Mouse (Mus musculus): Measurements from ENCODE around the gene Mef2d. TPM values are rescaled to one million over a fixed set of nuclear protein-coding genes. Genes with fewer than 3 reads are reported as not detected.
"Not testable (repeated sequence)": the region's sequence is repeated elsewhere in the genome, so short reads cannot be mapped to it uniquely, and the experiment has no call there.

Gene Mef2d
- polyA plus RNA-seq, 1 experiment from 2014 or later, result 17.7 TPM

DNA sequence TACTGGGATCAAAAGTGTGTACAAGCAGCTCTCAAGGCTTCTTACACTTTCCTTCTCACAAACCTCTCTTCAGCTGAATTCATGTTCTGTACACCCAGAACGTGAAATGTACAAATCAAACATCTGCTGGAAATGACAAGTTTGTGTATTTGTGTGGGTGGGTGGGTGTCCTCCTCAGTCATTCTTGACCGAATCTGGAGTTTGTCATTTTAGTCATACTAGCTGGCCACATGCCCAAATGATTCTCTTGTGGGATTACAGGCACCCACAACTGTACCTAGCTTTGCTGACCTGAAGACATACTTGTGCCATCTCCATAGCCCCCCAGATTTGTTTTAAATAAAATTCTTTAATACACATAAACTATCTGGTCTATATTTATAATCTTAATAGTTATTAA lies 32.7 kb downstream of the Mef2d start:
- 51% methylated on average over 2 of the region's 2 CpGs for WGBS
- Histone ChIP-seq H3K4me3 (replicated peaks) (no peak overlapping the region), H3K36me3 (peaks cover 22% of the 10 kb centered on the region), H3K4me2 (no peak overlapping the region), H3K27me3 (replicated peaks) (no peaks in the 10 kb centered on the region), H3K9me3 (no peaks in the 10 kb centered on the region), H3K9ac (no peak overlapping the region), H3K27ac (no peak overlapping the region), H3K4me1 (peaks cover 7% of the 10 kb centered on the region; the same call in 1 of the 2 replicates)
- no peak for ATAC-seq (ENCODE audit: insufficient read depth, low FRiP score, low read depth)

DNA sequence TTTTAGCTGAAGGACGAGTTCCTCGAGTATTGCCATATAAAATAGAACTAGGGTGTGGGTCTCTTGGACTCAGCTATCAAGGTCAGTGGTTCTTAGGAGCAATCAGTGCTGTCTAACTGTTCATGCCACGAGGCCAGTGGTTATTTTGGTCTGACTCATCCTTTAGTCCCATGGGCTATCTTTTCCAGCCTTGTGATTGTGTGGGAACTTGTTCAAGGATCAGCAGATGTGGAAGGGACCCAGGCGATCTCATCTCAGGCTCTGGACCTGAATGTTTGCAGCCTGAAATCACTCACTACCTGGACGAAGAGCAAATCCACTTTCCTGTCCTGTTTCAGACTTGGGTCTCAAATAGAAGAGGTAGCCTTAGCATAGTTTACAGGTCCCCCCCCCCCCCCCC lies 34.9 kb downstream of the Mef2d start:
- peaks cover 14% of the 10 kb centered on the region; the same call in 1 of the 2 replicates for H3K36me3 ChIP-seq
- no peaks in the 10 kb centered on the region for H3K9me3 ChIP-seq
- no peak overlapping the region for H3K9ac ChIP-seq
- 59% methylated on average over 5 of the region's 5 CpGs for WGBS
- peak overlapping the region; percentile 58 for H3K4me3 ChIP-seq (replicated peaks)
- peak overlapping the region; percentile 52 for H3K4me2 ChIP-seq
- ATAC-seq (ENCODE audit: insufficient read depth, low FRiP score, low read depth), result no peak
- H3K4me1 ChIP-seq, result peaks cover 7% of the 10 kb centered on the region; the same call in 1 of the 2 replicates
- H3K27ac ChIP-seq, result peak overlapping the region; percentile 98
- H3K27me3 ChIP-seq (replicated peaks), result no peaks in the 10 kb centered on the region

DNA sequence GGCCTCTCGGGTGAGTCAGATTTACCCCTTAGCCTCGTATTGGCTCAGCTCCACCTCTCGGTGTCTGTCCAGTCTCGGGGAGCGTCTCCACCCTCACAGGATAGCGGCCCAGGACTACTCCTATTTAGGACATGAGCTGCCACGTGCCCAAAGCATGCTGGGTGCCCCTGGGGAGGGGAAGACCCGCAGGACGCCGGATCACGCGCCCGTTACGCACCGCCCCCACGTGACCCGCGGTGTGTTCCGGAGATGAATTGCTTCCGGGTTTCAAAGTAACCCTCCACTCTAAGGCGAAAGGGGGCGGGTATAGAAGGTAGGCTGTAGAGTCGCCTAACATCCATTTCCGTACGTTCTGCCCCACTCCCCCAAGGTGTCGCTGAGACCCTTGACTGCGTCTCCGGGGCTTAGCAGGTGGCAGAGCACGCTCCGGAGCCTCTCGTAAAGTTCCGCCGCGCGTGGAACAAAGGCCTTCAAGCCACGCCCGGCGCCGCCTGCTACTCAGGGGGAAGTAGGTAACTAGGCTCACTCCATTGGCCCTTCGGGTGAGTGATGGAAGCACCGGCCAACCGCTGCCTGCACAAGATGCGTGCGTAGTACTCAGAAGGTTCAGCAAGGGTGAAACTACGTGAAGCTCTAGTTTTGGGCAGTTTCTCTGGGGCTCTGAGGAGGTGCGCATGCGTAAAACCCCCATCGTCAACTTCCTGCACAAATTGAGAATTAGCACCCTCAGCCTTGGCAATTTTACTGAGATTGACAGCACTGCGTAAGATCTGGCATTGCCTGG lies 35.6 kb downstream of the Mef2d start:
- under 1% methylated on average over 49 of the region's 49 CpGs for WGBS

DNA sequence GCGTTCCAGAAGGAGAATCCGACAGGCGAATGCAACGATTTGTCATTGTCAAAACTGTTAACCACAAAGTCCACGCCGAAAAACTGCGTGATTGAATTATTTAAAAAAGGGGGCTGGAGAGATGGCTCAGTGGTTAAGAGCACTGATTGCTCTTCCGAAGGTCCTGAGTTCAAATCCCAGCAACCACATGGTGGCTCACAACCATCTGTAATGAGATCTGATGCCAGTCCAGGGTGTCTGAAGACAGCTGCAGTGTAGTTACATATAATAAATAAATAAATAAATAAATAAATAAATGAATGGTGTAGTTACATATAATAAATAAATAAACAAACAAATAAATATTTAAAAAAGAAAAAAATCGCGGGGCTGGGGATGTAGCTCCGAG lies 36.2 kb downstream of the Mef2d start:
- H3K4me1 ChIP-seq; H3K9me3 ChIP-seq; H3K27me3 ChIP-seq (replicated peaks); H3K36me3 ChIP-seq; ATAC-seq (ENCODE audit: insufficient read depth, low FRiP score, low read depth); H3K9ac ChIP-seq: not testable (repeated sequence)
- Histone ChIP-seq H3K4me3 (replicated peaks) (peak overlapping the region; percentile 58), H3K27ac (peak overlapping the region; percentile 98), H3K4me2 (peak overlapping the region; percentile 52)
- WGBS, result 23% methylated on average over 11 of the region's 11 CpGs

More for the DNA sequence above, 35.6 kb downstream of the Mef2d start:
- Histone ChIP-seq H3K36me3 (peaks cover 11% of the 10 kb centered on the region; the same call in 1 of the 2 replicates), H3K4me2 (peak overlapping the region; percentile 52), H3K9ac (peak overlapping the region; percentile 51; the same call in 1 of the 2 replicates), H3K27ac (peak overlapping the region; percentile 98), H3K4me1 (peaks cover 7% of the 10 kb centered on the region; the same call in 1 of the 2 replicates), H3K27me3 (replicated peaks) (no peaks in the 10 kb centered on the region), H3K4me3 (replicated peaks) (peak overlapping the region; percentile 58), H3K9me3 (no peaks in the 10 kb centered on the region)
- ATAC-seq (ENCODE audit: insufficient read depth, low FRiP score, low read depth), result peak; percentile 99

DNA sequence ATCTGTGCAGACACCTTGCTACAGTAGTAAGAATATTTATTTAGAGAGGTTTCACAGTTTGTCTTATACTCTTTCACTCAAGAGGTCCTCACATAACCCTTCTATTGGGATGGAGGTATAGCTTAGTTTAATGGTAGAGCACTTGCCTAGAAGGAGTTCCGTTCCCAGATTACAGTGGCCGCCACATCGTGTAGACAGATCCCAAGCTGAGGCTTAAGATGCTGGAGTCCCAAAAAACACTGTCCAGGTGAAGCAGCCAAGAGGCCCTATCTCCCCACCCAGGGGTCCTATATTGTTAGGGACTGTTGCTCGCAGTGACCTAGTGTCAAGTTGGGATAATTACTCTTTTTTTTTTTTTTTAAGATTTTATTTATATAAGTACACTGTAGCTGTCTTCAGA lies 36.8 kb downstream of the Mef2d start:
- 83% methylated on average over 4 of the region's 4 CpGs for WGBS
- ATAC-seq (ENCODE audit: insufficient read depth, low FRiP score, low read depth), result no peak

DNA sequence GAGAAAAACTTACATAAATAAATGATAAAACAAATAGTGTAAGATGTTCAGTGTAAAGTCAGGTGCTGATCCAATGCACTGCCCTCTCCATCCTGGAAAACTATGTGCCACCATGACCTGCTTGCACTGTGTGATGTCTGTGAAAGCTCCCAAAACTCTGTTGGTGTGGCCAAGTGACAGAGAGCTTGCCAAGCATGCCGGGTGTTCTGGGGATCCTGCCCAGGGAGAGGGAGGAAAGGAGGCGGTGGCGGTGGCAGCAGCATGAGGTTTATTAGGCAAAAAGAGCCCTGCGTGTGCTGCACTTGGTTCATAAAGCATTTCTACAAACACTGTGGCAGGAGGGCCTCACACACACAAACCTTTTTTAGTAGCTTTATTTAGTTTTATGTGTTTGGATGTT lies 39.2 kb downstream of the Mef2d start:
- no peaks in the 10 kb centered on the region for H3K27me3 ChIP-seq (replicated peaks)
- peaks cover 7% of the 10 kb centered on the region; the same call in 1 of the 2 replicates for H3K4me1 ChIP-seq
- no peak overlapping the region for H3K4me3 ChIP-seq (replicated peaks)
- H3K4me2 ChIP-seq, result no peak overlapping the region
- ATAC-seq (ENCODE audit: insufficient read depth, low FRiP score, low read depth), result no peak
- no peak overlapping the region for H3K27ac ChIP-seq
- no peaks in the 10 kb centered on the region for H3K36me3 ChIP-seq
- H3K9me3 ChIP-seq, result no peaks in the 10 kb centered on the region
- WGBS, result 73% methylated on average over 4 of the region's 4 CpGs
- H3K9ac ChIP-seq, result no peak overlapping the region

More for the DNA sequence above, 36.8 kb downstream of the Mef2d start:
- H3K27ac ChIP-seq, result no peak overlapping the region
- H3K4me3 ChIP-seq (replicated peaks), result no peak overlapping the region
- 0 out of 2 replicates have a peak, but pooled peaks cover under 1% of the 10 kb centered on the region for H3K36me3 ChIP-seq
- H3K9ac ChIP-seq, result no peak overlapping the region
- H3K27me3 ChIP-seq (replicated peaks), result no peaks in the 10 kb centered on the region
- no peaks in the 10 kb centered on the region for H3K9me3 ChIP-seq
- no peak overlapping the region for H3K4me2 ChIP-seq
- H3K4me1 ChIP-seq, result peaks cover 7% of the 10 kb centered on the region; the same call in 1 of the 2 replicates

DNA sequence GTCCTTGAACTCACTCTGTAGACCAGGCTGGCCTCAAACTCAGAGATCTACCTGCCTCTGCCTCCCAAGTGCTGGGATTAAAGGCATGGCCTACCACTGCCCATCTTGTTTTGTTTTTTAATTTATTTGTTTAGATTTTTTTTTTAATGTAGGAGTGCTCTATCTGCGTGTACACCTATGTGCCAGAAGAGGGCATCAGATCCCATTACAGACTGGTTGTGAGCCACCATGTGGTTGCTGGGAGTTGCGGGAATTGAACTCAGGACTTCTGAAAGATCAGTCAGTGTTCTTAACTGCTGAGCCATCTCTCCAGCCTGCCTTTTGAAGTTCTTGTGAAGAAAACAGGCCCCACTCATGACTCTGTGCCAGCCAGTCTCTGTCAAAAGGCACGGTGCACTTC lies 44.3 kb downstream of the Mef2d start:
- H3K27ac ChIP-seq, result no peak overlapping the region
- no peaks in the 10 kb centered on the region for H3K36me3 ChIP-seq
- no peak overlapping the region for H3K4me3 ChIP-seq (replicated peaks)
- H3K9ac ChIP-seq, result no peak overlapping the region
- ATAC-seq (ENCODE audit: insufficient read depth, low FRiP score, low read depth), result no peak
- WGBS, result 71% methylated on average over 3 of the region's 3 CpGs
- no peak overlapping the region for H3K4me2 ChIP-seq
- no peaks in the 10 kb centered on the region for H3K4me1 ChIP-seq
- no peaks in the 10 kb centered on the region for H3K9me3 ChIP-seq
- H3K27me3 ChIP-seq (replicated peaks), result no peaks in the 10 kb centered on the region

DNA sequence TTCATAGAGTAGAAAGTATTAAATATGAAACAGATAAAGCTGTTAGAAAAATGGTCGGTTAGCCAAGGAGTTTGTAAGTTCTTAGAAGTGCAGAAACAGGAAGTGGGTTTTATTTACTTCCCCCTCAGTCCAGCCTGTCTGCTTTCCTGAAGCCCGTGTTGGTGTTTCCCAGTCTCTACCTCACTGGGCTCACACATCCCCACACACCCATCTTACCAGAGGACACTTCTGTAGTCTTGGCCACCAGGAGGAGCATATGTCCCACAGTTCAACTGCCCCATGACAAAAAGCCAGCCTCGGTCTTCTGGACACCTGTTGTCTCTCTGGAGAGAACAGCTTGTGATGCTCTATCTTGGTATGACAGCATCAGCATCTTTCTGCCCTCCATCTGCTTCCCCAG lies 49.0 kb downstream of the Mef2d start:
- WGBS, result 16% methylated on average over 3 of the region's 3 CpGs
- no peaks in the 10 kb centered on the region for H3K4me1 ChIP-seq
- H3K27ac ChIP-seq, result no peak overlapping the region
- no peak for ATAC-seq (ENCODE audit: insufficient read depth, low FRiP score, low read depth)
- H3K4me2 ChIP-seq, result no peak overlapping the region
- H3K9ac ChIP-seq, result no peak overlapping the region
- no peaks in the 10 kb centered on the region for H3K36me3 ChIP-seq
- no peak overlapping the region for H3K4me3 ChIP-seq (replicated peaks)
- peaks cover 26% of the 10 kb centered on the region for H3K27me3 ChIP-seq (replicated peaks)
- no peaks in the 10 kb centered on the region for H3K9me3 ChIP-seq

DNA sequence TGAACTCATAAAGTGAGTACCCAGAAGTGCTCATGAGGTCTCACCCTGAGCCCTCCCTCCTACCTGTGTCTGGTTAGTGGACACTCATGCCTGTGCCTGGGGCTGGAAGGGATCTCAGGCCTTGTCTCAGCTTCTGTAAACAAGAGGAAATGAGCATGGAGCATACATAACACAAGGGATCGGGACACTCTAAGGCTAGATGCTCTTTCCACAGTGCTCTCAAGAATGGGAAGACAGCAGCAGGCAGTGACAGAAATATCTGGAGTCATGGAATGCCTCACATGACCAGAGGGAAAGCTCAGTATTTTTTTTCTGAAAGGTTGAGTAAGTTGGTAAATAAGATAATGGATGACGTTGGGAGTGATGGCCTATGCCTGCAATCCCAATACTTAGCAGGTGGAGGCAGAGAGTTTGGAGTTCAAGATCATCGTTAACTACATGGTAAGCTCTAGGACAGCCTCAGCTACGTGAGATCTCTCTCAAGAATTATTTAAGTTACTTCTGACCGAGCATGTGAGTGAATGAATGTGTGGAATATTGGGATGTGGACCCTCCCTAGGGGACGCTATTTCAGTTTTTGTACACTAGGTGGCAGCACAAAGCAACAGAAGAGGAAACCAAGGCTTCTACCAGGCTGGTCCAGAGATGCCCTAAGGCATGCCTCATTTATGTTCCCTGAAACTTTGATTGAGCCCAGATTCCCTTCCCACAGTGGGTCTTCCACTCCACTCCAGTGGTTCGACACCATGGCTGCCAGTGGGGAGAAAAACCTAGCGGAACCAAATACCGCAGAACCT lies 49.8 kb downstream of the Mef2d start:
- 31% methylated on average over 9 of the region's 9 CpGs for WGBS
- H3K36me3 ChIP-seq, result no peaks in the 10 kb centered on the region
- H3K27ac ChIP-seq, result no peak overlapping the region
- H3K9me3 ChIP-seq, result no peaks in the 10 kb centered on the region
- no peak overlapping the region for H3K9ac ChIP-seq
- peaks cover 34% of the 10 kb centered on the region for H3K27me3 ChIP-seq (replicated peaks)
- no peaks in the 10 kb centered on the region for H3K4me1 ChIP-seq
- ATAC-seq (ENCODE audit: insufficient read depth, low FRiP score, low read depth), result 0 out of 2 replicates have a peak, but pooled peaks have one; percentile 14
- no peak overlapping the region for H3K4me3 ChIP-seq (replicated peaks)
- H3K4me2 ChIP-seq, result no peak overlapping the region

DNA sequence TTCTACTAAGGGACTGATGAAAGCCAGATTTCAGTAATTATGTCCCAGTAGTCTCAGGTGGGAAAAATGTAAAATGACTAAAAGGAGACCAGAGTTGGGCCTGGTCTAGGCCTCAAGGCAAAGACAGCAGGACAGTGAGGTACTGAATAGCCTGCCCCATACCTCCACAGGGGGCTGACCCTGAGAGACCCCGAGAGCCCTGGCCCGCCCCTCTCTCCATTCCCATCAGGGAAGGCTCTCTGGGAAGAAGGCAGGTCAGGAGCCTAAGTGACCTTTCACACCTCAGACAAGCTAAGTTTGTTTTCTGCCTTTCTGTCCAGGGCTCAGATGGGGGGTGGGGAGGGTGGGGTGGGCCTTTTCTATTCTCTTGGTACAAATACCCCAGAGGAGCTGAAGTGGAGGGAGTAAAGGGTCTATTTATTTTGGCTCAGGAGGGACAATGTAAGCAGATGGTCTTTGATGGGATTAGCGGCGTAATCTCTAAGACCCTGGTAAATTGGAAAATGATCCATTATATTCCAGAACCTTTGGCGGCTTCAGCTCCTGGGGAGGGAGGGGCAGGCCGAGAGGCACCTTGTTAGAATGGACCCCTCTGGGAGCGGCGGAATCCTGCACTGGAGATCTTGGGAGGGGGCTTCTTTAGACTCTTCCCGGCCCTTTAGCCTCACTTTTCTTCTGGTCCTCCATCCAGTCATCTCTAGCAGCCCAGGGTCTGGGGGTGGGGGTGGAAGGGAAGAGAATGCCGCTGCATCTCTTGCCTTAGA lies 55.8 kb downstream of the Mef2d start:
- H3K36me3 ChIP-seq, result no peaks in the 10 kb centered on the region

DNA sequence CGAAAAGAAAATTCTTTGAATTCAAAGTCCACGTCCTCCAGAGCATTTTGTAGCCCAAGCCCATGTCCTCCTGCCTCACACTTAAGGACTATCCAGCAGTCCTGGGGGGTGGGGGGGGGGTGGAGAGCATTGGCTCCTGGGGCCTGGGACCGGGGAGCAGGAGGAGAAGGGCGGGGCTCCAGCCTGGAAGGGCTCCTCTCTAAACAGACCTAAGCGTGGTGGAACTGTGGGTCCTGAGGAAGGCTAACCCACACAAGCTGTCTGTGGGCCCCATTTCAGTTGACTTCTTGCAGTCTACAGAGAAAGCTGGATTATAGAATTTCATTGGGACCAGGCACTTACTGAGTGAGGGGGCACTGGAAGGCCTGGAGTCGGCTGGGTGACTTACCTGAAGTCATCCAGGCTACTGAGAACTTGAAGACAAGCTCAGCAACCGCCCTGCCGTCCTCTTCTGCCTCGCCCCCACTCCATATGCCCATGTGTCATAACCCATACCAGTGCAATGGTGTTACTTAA lies 56.4 kb downstream of the Mef2d start:
- 7% methylated on average over 9 of the region's 9 CpGs for WGBS
- Histone ChIP-seq H3K36me3 (no peaks in the 10 kb centered on the region), H3K4me1 (peaks cover 10% of the 10 kb centered on the region), H3K27ac (no peak overlapping the region), H3K9ac (no peak overlapping the region), H3K9me3 (no peaks in the 10 kb centered on the region), H3K4me3 (replicated peaks) (no peak overlapping the region), H3K4me2 (no peak overlapping the region), H3K27me3 (replicated peaks) (peaks cover 80% of the 10 kb centered on the region)
- no peak for ATAC-seq (ENCODE audit: insufficient read depth, low FRiP score, low read depth)

More for the DNA sequence above, 55.8 kb downstream of the Mef2d start:
- Histone ChIP-seq H3K9me3 (no peaks in the 10 kb centered on the region), H3K27me3 (replicated peaks) (peaks cover 79% of the 10 kb centered on the region), H3K9ac (no peak overlapping the region), H3K4me2 (no peak overlapping the region), H3K4me3 (replicated peaks) (no peak overlapping the region), H3K27ac (no peak overlapping the region), H3K4me1 (peaks cover 10% of the 10 kb centered on the region)
- no peak for ATAC-seq (ENCODE audit: insufficient read depth, low FRiP score, low read depth)
- WGBS, result 11% methylated on average over 10 of the region's 10 CpGs

All from stomach, embryonic 15.5 days (tissue).